Mouse (Mus musculus) heart, adult 2 months (tissue): ENCODE measurements around the gene Serpinb6b. TPM values are rescaled to one million over a fixed set of nuclear protein-coding genes. Genes with fewer than 3 reads are reported as not detected.

ENCODE experiments used
- DNase-seq, 2 experiments: peaks; one replicate each; pipeline ENCODE4 v3.0.0; 2021
- H3K27ac ChIP-seq: fragments of 200-600 bp; 2 replicates; pipeline ENCODE4 v1.8.1; 2022
- H3K27me3 ChIP-seq: fragments of 200-500 bp; 2 replicates; pipeline ENCODE4 v1.6.1; 2012; ENCODE audit warnings: mild to moderate bottlenecking, low read length, inconsistent platforms, mixed read lengths; ENCODE audit not compliant: control insufficient read depth, insufficient read depth
- H3K36me3 ChIP-seq: fragments of 200-500 bp; 2 replicates; pipeline ENCODE4 v1.6.1; 2012; ENCODE audit warnings: low read length, inconsistent platforms; ENCODE audit not compliant: control insufficient read depth, insufficient read depth
- H3K4me1 ChIP-seq: fragments of 200-500 bp; 2 replicates; pipeline ENCODE4 v1.6.1; 2011; ENCODE audit warnings: low read length; ENCODE audit not compliant: control insufficient read depth, insufficient read depth
- H3K4me3 ChIP-seq: fragments of 200-600 bp; 2 replicates; pipeline ENCODE4 v1.8.1; 2022
- H3K79me2 ChIP-seq: fragments of 200-500 bp; replicated peaks from 2 replicates; pipeline ENCODE4 v1.6.1; 2012; ENCODE audit warnings: mild to moderate bottlenecking, inconsistent platforms, low read length, moderate library complexity, mixed read lengths; ENCODE audit not compliant: control insufficient read depth, insufficient read depth
- H3K9ac ChIP-seq: fragments of 200-500 bp; 2 replicates; pipeline ENCODE4 v1.6.1; 2012; ENCODE audit warnings: low read depth, mild to moderate bottlenecking, control low read depth, inconsistent platforms, low read length, mixed read lengths
- CTCF ChIP-seq: fragments of 200-600 bp; IDR thresholded peaks from 2 replicates; pipeline ENCODE4 v1.8.1; 2022; ENCODE audit warnings: antibody characterized with exemption, mild to moderate bottlenecking, moderate library complexity
- EP300 ChIP-seq: fragments of 200-500 bp; IDR thresholded peaks from 2 replicates; pipeline ENCODE4 v1.6.1; 2011; ENCODE audit warnings: low read depth, low read length, control low read depth; ENCODE audit not compliant: insufficient read depth
- POLR2A ChIP-seq: fragments of 200-500 bp; IDR thresholded peaks from 2 replicates; pipeline ENCODE4 v1.6.1; 2011; ENCODE audit warnings: mild to moderate bottlenecking, low read depth, low read length, control low read depth; ENCODE audit not compliant: insufficient read depth
- WGBS: fragments of 180-500 bp; shearing (Covaris S2); methylation state at CpG from one replicate; pipeline ENCODE4 v1.1.7; 2018; 5-methylcytosine and 5-hydroxymethylcytosine counted together
- intact Hi-C: fragments of 180-260 bp; cut with DNase I; formaldehyde crosslinking; loops from one replicate; pipeline ENCODE4 v1.15.1; 2025
- polyA plus RNA-seq: library from polyadenylated mRNA; depleted of rRNA; stranded (reverse); fragments of >200 nt; gene quantifications from 2 replicates; pipeline ENCODE4 v1.2.3, GENCODE M21; 2012
- total RNA-seq, 2 experiments: library from RNA; stranded (reverse); gene quantifications; 2 replicates each; pipeline ENCODE4 v1.2.3; 2021

Gene Serpinb6b
- total and polyA plus RNA-seq, 3 experiments, result 21.6 to 33.1 (median 26.3) TPM

GRCm38 (mm10) chr13:32969641-32970040 is 4.6 kb downstream of the Serpinb6b start:
- TF ChIP-seq EP300, result no peak
- TF ChIP-seq POLR2A, result no peak
- no peak for TF ChIP-seq CTCF
- intact Hi-C loops, result no loop called here
- 90% methylated on average over 1 of the region's 1 CpGs for WGBS
- no peaks in the 10 kb centered on the region for H3K79me2 ChIP-seq
- no peak overlapping the region for H3K27ac ChIP-seq
- no peak overlapping the region for H3K4me3 ChIP-seq
- no peaks in the 10 kb centered on the region for H3K27me3 ChIP-seq
- no peak overlapping the region for H3K9ac ChIP-seq
- peaks cover 3% of the 10 kb centered on the region; the same call in 1 of the 2 replicates for H3K4me1 ChIP-seq
- peaks cover 3% of the 10 kb centered on the region for H3K36me3 ChIP-seq
- DNase-seq, result no peak

GRCm38 (mm10) chr13:32970776-32971175 is 5.8 kb downstream of the Serpinb6b start:
- peaks cover 10% of the 10 kb centered on the region for H3K36me3 ChIP-seq
- no peak for DNase-seq
- WGBS, result 94% methylated on average over 3 of the region's 3 CpGs
- no peaks in the 10 kb centered on the region for H3K27me3 ChIP-seq
- no peak overlapping the region for H3K9ac ChIP-seq
- no peak overlapping the region for H3K4me3 ChIP-seq
- intact Hi-C loops, result no loop called here
- H3K4me1 ChIP-seq, result peaks cover 3% of the 10 kb centered on the region; the same call in 1 of the 2 replicates
- H3K79me2 ChIP-seq, result no peaks in the 10 kb centered on the region
- H3K27ac ChIP-seq, result no peak overlapping the region
- TF ChIP-seq POLR2A (no peak), CTCF (no peak), EP300 (no peak)

- 95% methylated on average over 2 of the region's 2 CpGs for WGBS
Observed at GRCm38 (mm10) chr13:32974268-32974667, 9.3 kb downstream of the Serpinb6b start.

GRCm38 (mm10) chr13:32974889-32975460 is 10.0 kb downstream of the Serpinb6b start:
- H3K27ac ChIP-seq, result peak overlapping the region; percentile 50; the same call in 1 of the 2 replicates
- 38% methylated on average over 3 of the region's 3 CpGs for WGBS

More at GRCm38 (mm10) chr13:32974268-32974667, 9.3 kb downstream of the Serpinb6b start:
- Histone ChIP-seq H3K4me3 (no peak overlapping the region), H3K27me3 (no peaks in the 10 kb centered on the region), H3K4me1 (no peaks in the 10 kb centered on the region), H3K36me3 (peaks cover 10% of the 10 kb centered on the region), H3K79me2 (no peaks in the 10 kb centered on the region), H3K9ac (no peak overlapping the region), H3K27ac (no peak overlapping the region)
- no peak for DNase-seq
- intact Hi-C loops, result no loop called here
- TF ChIP-seq CTCF, result no peak
- TF ChIP-seq POLR2A, result no peak
- TF ChIP-seq EP300, result no peak

GRCm38 (mm10) chr13:32975710-32976109 is 10.7 kb downstream of the Serpinb6b start:
- no peaks in the 10 kb centered on the region for H3K27me3 ChIP-seq
- H3K36me3 ChIP-seq, result peaks cover 10% of the 10 kb centered on the region
- 23% methylated on average over 2 of the region's 2 CpGs for WGBS
- TF ChIP-seq CTCF (no peak), POLR2A (no peak), EP300 (no peak)
- no peaks in the 10 kb centered on the region for H3K79me2 ChIP-seq
- H3K9ac ChIP-seq, result no peak overlapping the region
- no peak overlapping the region for H3K4me3 ChIP-seq
- DNase-seq, result no peak
- no peaks in the 10 kb centered on the region for H3K4me1 ChIP-seq
- intact Hi-C loops, result no loop called here
- peak overlapping the region; percentile 50 for H3K27ac ChIP-seq

More at GRCm38 (mm10) chr13:32974889-32975460, 10.0 kb downstream of the Serpinb6b start:
- no peak overlapping the region for H3K4me3 ChIP-seq
- H3K79me2 ChIP-seq, result no peaks in the 10 kb centered on the region
- TF ChIP-seq CTCF (no peak), EP300 (no peak), POLR2A (no peak)
- intact Hi-C loops, result no loop called here
- no peak for DNase-seq
- no peaks in the 10 kb centered on the region for H3K27me3 ChIP-seq
- H3K4me1 ChIP-seq, result no peaks in the 10 kb centered on the region
- H3K9ac ChIP-seq, result no peak overlapping the region
- peaks cover 10% of the 10 kb centered on the region for H3K36me3 ChIP-seq

- H3K36me3 ChIP-seq, result no peaks in the 10 kb centered on the region
- WGBS, result 79% methylated on average over 4 of the region's 4 CpGs
- TF ChIP-seq CTCF (no peak), EP300 (no peak), POLR2A (no peak)
- H3K4me3 ChIP-seq, result no peak overlapping the region
- no peak overlapping the region for H3K27ac ChIP-seq
- no peaks in the 10 kb centered on the region for H3K79me2 ChIP-seq
- intact Hi-C loops, result no loop called here
- no peak for DNase-seq
- no peaks in the 10 kb centered on the region for H3K27me3 ChIP-seq
- no peaks in the 10 kb centered on the region for H3K4me1 ChIP-seq
- H3K9ac ChIP-seq, result no peak overlapping the region
Observed at GRCm38 (mm10) chr13:32982556-32983042, 17.6 kb downstream of the Serpinb6b start.
